Mouse (Mus musculus) forebrain, embryonic 16.5 days (tissue): ENCODE measurements around the gene Lmna. TPM values are rescaled to one million over a fixed set of nuclear protein-coding genes. Genes with fewer than 3 reads are reported as not detected.

Source experiments
- ATAC-seq: fragments of 200-750 bp; cut with Nextera tagmentation; 2 replicates; pipeline ENCODE4 v1.8.0; 2017; ENCODE audit warnings: mild to moderate bottlenecking, moderate library complexity
- H3K27ac ChIP-seq: fragments of 300-500 bp; sonication (generic); 2 replicates; pipeline ENCODE4 v1.5.1; 2014; ENCODE audit warnings: low read length, control low read depth
- H3K27me3 ChIP-seq: fragments of 300-500 bp; sonication (generic); replicated peaks from 2 replicates; pipeline ENCODE4 v1.6.1; 2014; ENCODE audit warnings: low read length; ENCODE audit not compliant: control insufficient read depth, insufficient read depth
- H3K36me3 ChIP-seq: fragments of 300-500 bp; sonication (generic); 2 replicates; pipeline ENCODE4 v1.6.1; 2014; ENCODE audit not compliant: control insufficient read depth, insufficient read depth
- H3K4me1 ChIP-seq: fragments of 300-500 bp; sonication (generic); replicated peaks from 2 replicates; pipeline ENCODE4 v1.6.1; 2014; ENCODE audit warnings: low read length; ENCODE audit not compliant: control insufficient read depth, insufficient read depth
- H3K4me2 ChIP-seq: fragments of 300-500 bp; sonication (generic); 2 replicates; pipeline ENCODE4 v1.6.1; 2014; ENCODE audit warnings: mild to moderate bottlenecking, low read length, control low read depth
- H3K4me3 ChIP-seq: fragments of 300-500 bp; sonication (generic); replicated peaks from 2 replicates; pipeline ENCODE4 v1.5.1; 2014; ENCODE audit warnings: mild to moderate bottlenecking, low read length, control low read depth
- H3K9ac ChIP-seq: fragments of 300-500 bp; sonication (generic); replicated peaks from 2 replicates; pipeline ENCODE4 v1.6.1; 2014; ENCODE audit warnings: low read depth, low read length, control low read depth
- H3K9me3 ChIP-seq: fragments of 300-500 bp; sonication (generic); 2 replicates; pipeline ENCODE4 v1.6.1; 2016; ENCODE audit warnings: low read length; ENCODE audit not compliant: control insufficient read depth
- WGBS: fragments of 180-500 bp; shearing (Covaris S2); extraction: QIAGEN DNeasy Blood & Tissue Kit; methylation state at CpG from one replicate; pipeline ENCODE4 v1.1.7; 2014; 5-methylcytosine and 5-hydroxymethylcytosine counted together
- microRNA counts: library from miRNA; unstranded; fragments of <30 nt; microRNA quantifications from one replicate; lab custom pipeline; 2016
- microRNA-seq: library from miRNA; unstranded; fragments of <30 nt; microRNA quantifications from one replicate; pipeline ENCODE4, GENCODE M21; 2017
- polyA plus RNA-seq: library from polyadenylated mRNA; unstranded; fragments of >200 nt; fragmentation: Nextera tagmentation; extraction: Ambion mirVana; gene quantifications from 2 replicates; pipeline ENCODE4 v1.2.1, GENCODE M21; 2015

Gene Lmna
- polyA plus RNA-seq, 1 experiment from 2014 or later, result 26.9 TPM

DNA sequence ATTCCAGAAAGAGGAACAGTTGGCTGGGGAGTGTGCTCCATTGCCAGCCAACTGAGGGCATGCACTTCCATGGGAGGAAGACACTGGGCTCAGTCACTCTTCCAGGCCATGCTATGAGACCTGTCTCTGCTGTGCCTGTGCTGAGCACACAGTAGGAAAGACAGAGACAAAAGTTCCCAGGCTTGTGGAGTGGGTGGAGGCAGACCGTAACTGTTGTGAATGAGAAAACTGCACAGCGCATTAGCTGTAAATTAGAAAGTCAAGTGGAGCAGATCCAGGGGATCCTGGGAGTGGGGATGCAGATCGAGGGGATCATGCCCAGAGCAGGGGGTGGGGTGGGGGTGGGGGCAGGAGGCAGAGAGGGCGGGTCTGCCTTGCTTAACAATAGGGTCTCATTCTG, 70.2 kb downstream of the Lmna start:
- Histone ChIP-seq H3K9me3 (no peaks in the 10 kb centered on the region), H3K4me3 (no peak overlapping the region), H3K4me2 (no peak overlapping the region), H3K36me3 (peaks cover 4% of the 10 kb centered on the region; the same call in 1 of the 2 replicates), H3K9ac (no peak overlapping the region), H3K27ac (no peak overlapping the region), H3K4me1 (peaks cover 9% of the 10 kb centered on the region), H3K27me3 (0 out of 2 replicates have a peak, but pooled peaks cover 2% of the 10 kb centered on the region)
- 53% methylated on average over 4 of the region's 4 CpGs for WGBS
- ATAC-seq, result no peak

DNA sequence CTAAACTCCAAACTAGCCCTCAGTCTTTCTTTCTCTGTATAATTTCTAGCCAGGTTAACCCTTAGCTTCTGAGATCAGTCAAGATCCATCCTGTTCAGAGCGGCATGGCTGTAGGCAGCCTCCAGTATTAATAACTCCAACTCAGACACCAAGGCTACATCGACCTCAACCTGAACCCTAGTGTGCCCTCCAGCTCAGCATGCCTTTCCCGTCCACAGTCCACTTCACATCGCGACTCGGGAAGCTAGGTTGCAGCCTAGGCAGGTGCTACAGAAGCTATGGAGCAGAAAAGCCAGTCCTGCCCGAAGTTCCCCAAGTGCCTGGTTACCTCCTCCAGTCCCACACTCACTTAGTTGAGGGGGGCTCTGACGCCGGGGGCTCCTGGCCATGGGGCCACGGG, 72.3 kb downstream of the Lmna start:
- WGBS, result 84% methylated on average over 10 of the region's 10 CpGs
- H3K27ac ChIP-seq, result no peak overlapping the region
- H3K4me3 ChIP-seq, result no peak overlapping the region
- ATAC-seq, result no peak
- 0 out of 2 replicates have a peak, but pooled peaks cover 2% of the 10 kb centered on the region for H3K27me3 ChIP-seq
- peaks cover 4% of the 10 kb centered on the region; the same call in 1 of the 2 replicates for H3K36me3 ChIP-seq
- H3K9ac ChIP-seq, result no peak overlapping the region
- H3K4me1 ChIP-seq, result peaks cover 9% of the 10 kb centered on the region
- no peaks in the 10 kb centered on the region for H3K9me3 ChIP-seq
- H3K4me2 ChIP-seq, result no peak overlapping the region

GRCm38 (mm10) chr3:88436395-88437201, 73.2 kb downstream of the Lmna start:
- Histone ChIP-seq H3K4me3 (peak overlapping the region; percentile 26), H3K9ac (peak overlapping the region; percentile 35; the same call in 1 of the 2 replicates), H3K4me1 (peaks cover 9% of the 10 kb centered on the region), H3K9me3 (no peaks in the 10 kb centered on the region), H3K27me3 (no peaks in the 10 kb centered on the region), H3K27ac (no peak overlapping the region), H3K36me3 (peaks cover 4% of the 10 kb centered on the region; the same call in 1 of the 2 replicates), H3K4me2 (peak overlapping the region; percentile 44)
- ATAC-seq, result peak; percentile 84
- WGBS, result 9% methylated on average over 29 of the region's 29 CpGs

GRCm38 (mm10) chr3:88435515-88435914, 74.2 kb downstream of the Lmna start:
- Histone ChIP-seq H3K4me3 (no peak overlapping the region), H3K36me3 (peaks cover 4% of the 10 kb centered on the region; the same call in 1 of the 2 replicates), H3K27ac (no peak overlapping the region), H3K27me3 (no peaks in the 10 kb centered on the region), H3K4me1 (peaks cover 4% of the 10 kb centered on the region), H3K4me2 (no peak overlapping the region), H3K9ac (no peak overlapping the region), H3K9me3 (no peaks in the 10 kb centered on the region)
- WGBS, result 65% methylated on average over 10 of the region's 10 CpGs
- no peak for ATAC-seq

MicroRNA genes within 50 kb of the gene (microRNA counts, 519-probe panel; counts per million panel counts)
- microRNA mmu-miR-1905 (lab: Ali Mortazavi, UCI), result not detected

Small RNAs within 50 kb of the gene (microRNA-seq; reads per million reads assigned to microRNA genes)
- gene Mir1905, result not detected
- not detected for gene Mir7011

Other genes with a start within 250 kb of the Lmna start
- 0.18 and 0.27 TPM in 2 replicates for gene Gm38392, start 222.7 kb downstream of the Lmna start, polyA plus RNA-seq
- 8.5 and 10.4 TPM in 2 replicates for gene Tsacc, start 213.0 kb downstream of the Lmna start, polyA plus RNA-seq
- gene Cct3, start 212.8 kb downstream of the Lmna start, polyA plus RNA-seq, result 517 and 522 TPM in 2 replicates
- gene Glmp, start 184.9 kb downstream of the Lmna start, polyA plus RNA-seq, result 93.0 and 94.4 TPM in 2 replicates
- gene Tmem79, start 173.8 kb downstream of the Lmna start, polyA plus RNA-seq, result 1.4 TPM in 2 replicates
- 57.5 and 65.9 TPM in 2 replicates for gene Smg5, start 173.7 kb downstream of the Lmna start, polyA plus RNA-seq
- 1.1 and 2.3 TPM in 2 replicates for gene Paqr6, start 145.4 kb downstream of the Lmna start, polyA plus RNA-seq
- gene Bglap3, start 137.2 kb downstream of the Lmna start, polyA plus RNA-seq, result not detected in 2 replicates
- gene Bglap2, start 131.3 kb downstream of the Lmna start, polyA plus RNA-seq, result 2.2 TPM in 1 of 2 replicates, not detected in the other
- gene Bglap, start 125.5 kb downstream of the Lmna start, polyA plus RNA-seq, result 1.1 TPM in 1 of 2 replicates, not detected in the other
- 45.1 and 45.5 TPM in 2 replicates for gene Pmf1, start 99.6 kb downstream of the Lmna start, polyA plus RNA-seq
- 36.2 and 37.1 TPM in 2 replicates for gene Slc25a44, start 84.8 kb downstream of the Lmna start, polyA plus RNA-seq
- 16.5 and 25.8 TPM in 2 replicates for gene Sema4a, start 48.8 kb downstream of the Lmna start, polyA plus RNA-seq
- gene Mex3a, start 22.4 kb upstream of the Lmna start, polyA plus RNA-seq, result 46.1 and 47.8 TPM in 2 replicates
- not detected in 2 replicates for gene Rab25, start 38.3 kb upstream of the Lmna start, polyA plus RNA-seq
- gene Lamtor2, start 43.1 kb upstream of the Lmna start, polyA plus RNA-seq, result 149 and 193 TPM in 2 replicates
- 43.5 and 46.0 TPM in 2 replicates for gene Ubqln4, start 43.8 kb upstream of the Lmna start, polyA plus RNA-seq
- gene Ssr2, start 65.9 kb upstream of the Lmna start, polyA plus RNA-seq, result 132 and 140 TPM in 2 replicates
- 166 and 210 TPM in 2 replicates for gene Arhgef2, start 96.0 kb upstream of the Lmna start, polyA plus RNA-seq
- gene Rxfp4, start 143.2 kb upstream of the Lmna start, polyA plus RNA-seq, result not detected in 2 replicates
- 107 and 109 TPM in 2 replicates for gene Khdc4, start 175.8 kb upstream of the Lmna start, polyA plus RNA-seq
- gene Rit1, start 206.9 kb upstream of the Lmna start, polyA plus RNA-seq, result 43.2 and 52.6 TPM in 2 replicates